Mouse (Mus musculus) heart, embryonic 14.5 days (tissue): ENCODE data around the gene Mcrip2. TPM values are rescaled to one million over a fixed set of nuclear protein-coding genes. Genes with fewer than 3 reads are reported as not detected.

ENCODE experiments used
- ATAC-seq: fragments of 200-750 bp; cut with Nextera tagmentation; 2 replicates; pipeline ENCODE4 v1.8.0; 2017; ENCODE audit warnings: low read depth, moderate TSS enrichment; ENCODE audit not compliant: insufficient number of reproducible peaks, insufficient read depth, low FRiP score
- H3K27ac ChIP-seq, 2 experiments: fragments of 200-500 bp in 1 of 2; fragments of 300-500 bp in 1 of 2; sonication (generic) in 1 of 2; replicated peaks in 1 of 2; 2 replicates each; pipeline ENCODE4 v1.5.1; 2012 to 2014; ENCODE audit warnings: low read depth in 2 of 2, low read length in 2 of 2, control low read depth in 1 of 2, mild to moderate bottlenecking in 1 of 2, mixed read lengths in 1 of 2; ENCODE audit not compliant: control insufficient read depth in 1 of 2, insufficient read depth in 1 of 2
- H3K27me3 ChIP-seq: fragments of 300-500 bp; sonication (generic); 2 replicates; pipeline ENCODE4 v1.6.1; 2014; ENCODE audit warnings: mild to moderate bottlenecking, low read length, control low read depth; ENCODE audit not compliant: control insufficient read depth, insufficient read depth
- H3K36me3 ChIP-seq: fragments of 300-500 bp; sonication (generic); 2 replicates; pipeline ENCODE4 v1.6.1; 2014; ENCODE audit warnings: mild to moderate bottlenecking, control low read depth, low read length, mixed read lengths; ENCODE audit not compliant: control insufficient read depth, insufficient read depth
- H3K4me1 ChIP-seq, 2 experiments: fragments of 200-500 bp in 1 of 2; fragments of 300-500 bp in 1 of 2; sonication (generic) in 1 of 2; 2 replicates each; pipeline ENCODE4 v1.6.1; 2012 to 2014; ENCODE audit warnings: low read length in 2 of 2, control low read depth in 1 of 2, mixed read lengths in 1 of 2; ENCODE audit not compliant: control insufficient read depth in 2 of 2, insufficient read depth in 2 of 2
- H3K4me2 ChIP-seq: fragments of 300-500 bp; sonication (generic); 2 replicates; pipeline ENCODE4 v1.6.1; 2014; ENCODE audit warnings: mild to moderate bottlenecking, low read length
- H3K4me3 ChIP-seq, 2 experiments: fragments of 200-500 bp in 1 of 2; fragments of 300-500 bp in 1 of 2; sonication (generic) in 1 of 2; 2 replicates each; pipeline ENCODE4 v1.5.1; 2012 to 2014; ENCODE audit warnings: low read length in 2 of 2, mild to moderate bottlenecking in 2 of 2, control low read depth in 1 of 2, low read depth in 1 of 2, moderate library complexity in 1 of 2; ENCODE audit not compliant: control insufficient read depth in 1 of 2, insufficient read depth in 1 of 2
- H3K9ac ChIP-seq: fragments of 300-500 bp; sonication (generic); 2 replicates; pipeline ENCODE4 v1.6.1; 2014; ENCODE audit warnings: mild to moderate bottlenecking, low read length
- H3K9me3 ChIP-seq: fragments of 300-500 bp; sonication (generic); 2 replicates; pipeline ENCODE4 v1.6.1; 2016; ENCODE audit warnings: low read length, control low read depth; ENCODE audit not compliant: control insufficient read depth
- WGBS: fragments of 180-500 bp; shearing (Covaris S2); extraction: QIAGEN DNeasy Blood & Tissue Kit; methylation state at CpG from one replicate; pipeline ENCODE4 v1.1.7; 2014; 5-methylcytosine and 5-hydroxymethylcytosine counted together
- polyA plus RNA-seq: library from polyadenylated mRNA; unstranded; fragments of >200 nt; fragmentation: Nextera tagmentation; extraction: Ambion mirVana; gene quantifications from 2 replicates; pipeline ENCODE4 v1.2.1, GENCODE M21; 2014

Gene Mcrip2
- polyA plus RNA-seq, 1 experiment from 2014 or later: 184 TPM

DNA sequence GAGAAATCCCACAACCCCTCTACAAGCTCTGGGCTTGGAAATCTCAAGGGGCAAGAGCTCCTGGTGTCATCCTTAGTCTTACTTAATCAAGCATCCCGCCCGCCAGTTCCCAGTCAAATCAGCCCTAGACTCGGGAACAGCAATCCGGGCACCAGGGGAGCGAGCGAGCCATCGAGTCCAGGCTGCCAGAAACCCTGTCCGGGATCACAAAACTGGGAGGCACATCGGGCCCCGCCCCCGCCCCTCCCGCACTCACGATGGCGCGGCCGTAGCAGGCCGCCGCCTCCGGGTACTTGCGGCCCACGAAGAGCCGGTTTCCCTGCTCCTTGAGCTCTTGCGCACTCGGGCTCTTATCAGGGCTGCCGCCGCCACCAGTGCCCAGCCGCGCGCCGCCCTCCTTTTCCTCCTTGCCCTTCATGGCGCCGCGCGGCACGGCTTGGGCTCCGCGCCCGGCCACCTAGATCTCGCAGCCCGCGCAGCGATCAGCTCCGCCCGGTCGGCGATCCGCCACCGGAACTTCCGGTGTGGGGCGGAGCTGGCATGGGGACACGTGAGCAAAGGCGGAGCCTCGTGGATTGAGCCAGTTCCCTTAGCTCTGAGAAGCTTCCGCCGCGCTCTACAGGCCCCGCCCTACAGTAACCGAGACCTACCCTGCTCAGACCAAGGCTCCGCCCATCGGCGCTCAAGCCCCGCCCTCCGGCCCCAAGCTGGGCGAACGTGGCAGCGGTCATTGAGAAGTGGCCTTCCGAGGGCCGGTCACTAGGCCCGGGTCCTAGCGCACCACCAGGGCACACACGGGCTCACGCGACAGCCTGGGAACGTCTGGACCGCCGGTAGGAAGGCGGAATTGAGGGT is 35.9 kb downstream of the Mcrip2 start:
- Histone ChIP-seq H3K9me3 (no peaks in the 10 kb centered on the region), H3K9ac (peak overlapping the region; percentile 85), H3K27ac (peak overlapping the region; percentile 97 to 99), H3K4me2 (peak overlapping the region; percentile 91), H3K4me3 (peak overlapping the region; percentile 57 to 74), H3K4me1 (peaks cover 36 to 67% of the 10 kb centered on the region in 2 experiments), H3K36me3 (peaks cover 51% of the 10 kb centered on the region), H3K27me3 (no peaks in the 10 kb centered on the region)
- WGBS: under 1% methylated on average over 71 of the region's 77 CpGs
- peak; percentile 92 for ATAC-seq

DNA sequence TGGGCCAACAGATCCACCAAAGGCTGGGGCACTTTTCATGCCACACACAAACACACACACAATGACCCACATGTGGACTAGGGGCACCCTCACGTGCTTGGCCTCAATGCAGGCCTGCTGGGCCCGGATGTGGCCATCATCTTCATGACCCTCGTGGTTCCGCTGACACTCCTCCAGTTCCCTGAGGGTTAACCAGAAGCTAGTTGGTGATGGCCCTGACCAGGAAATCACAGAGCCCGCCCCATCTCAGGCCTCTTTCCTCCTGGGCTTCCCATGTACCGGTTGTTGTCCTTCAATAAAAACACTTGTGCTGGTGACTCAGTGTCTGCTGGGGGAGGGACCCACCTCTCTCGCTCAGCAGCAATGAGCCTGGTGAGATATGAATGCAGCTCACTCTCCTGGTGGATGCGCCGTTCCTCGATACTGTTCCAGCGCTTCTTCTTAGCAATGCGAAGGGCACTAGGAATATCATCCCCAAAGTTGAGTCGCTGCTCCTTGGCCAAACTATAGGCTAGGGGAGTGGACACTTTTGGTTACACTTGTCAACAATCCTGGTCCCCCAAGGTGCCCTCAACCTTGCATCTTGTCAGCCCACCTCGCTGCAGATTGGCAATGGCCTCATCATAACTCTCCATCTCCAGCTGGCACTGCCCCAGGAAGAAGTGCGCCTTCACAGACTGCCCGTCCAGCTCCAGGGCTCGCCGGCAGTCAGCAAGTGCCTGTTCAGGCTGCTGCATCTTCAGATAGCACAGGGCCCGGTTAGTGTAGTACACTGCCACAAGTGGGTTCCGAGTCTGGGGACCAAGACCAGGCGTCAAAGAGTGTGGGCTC is 36.9 kb downstream of the Mcrip2 start:
- no peak for ATAC-seq
- Histone ChIP-seq H3K9ac (peak overlapping the region; percentile 76), H3K27ac (peak overlapping the region in 1 of 2 experiments; percentile 99; a peak in 2 of 4 replicates), H3K4me1 (peaks cover 29 to 57% of the 10 kb centered on the region in 2 experiments), H3K27me3 (no peaks in the 10 kb centered on the region), H3K4me2 (peak overlapping the region; percentile 91), H3K36me3 (peaks cover 56% of the 10 kb centered on the region), H3K9me3 (no peaks in the 10 kb centered on the region), H3K4me3 (peak overlapping the region; percentile 57 to 74)
- WGBS: 45% methylated on average over 21 of the region's 21 CpGs

DNA sequence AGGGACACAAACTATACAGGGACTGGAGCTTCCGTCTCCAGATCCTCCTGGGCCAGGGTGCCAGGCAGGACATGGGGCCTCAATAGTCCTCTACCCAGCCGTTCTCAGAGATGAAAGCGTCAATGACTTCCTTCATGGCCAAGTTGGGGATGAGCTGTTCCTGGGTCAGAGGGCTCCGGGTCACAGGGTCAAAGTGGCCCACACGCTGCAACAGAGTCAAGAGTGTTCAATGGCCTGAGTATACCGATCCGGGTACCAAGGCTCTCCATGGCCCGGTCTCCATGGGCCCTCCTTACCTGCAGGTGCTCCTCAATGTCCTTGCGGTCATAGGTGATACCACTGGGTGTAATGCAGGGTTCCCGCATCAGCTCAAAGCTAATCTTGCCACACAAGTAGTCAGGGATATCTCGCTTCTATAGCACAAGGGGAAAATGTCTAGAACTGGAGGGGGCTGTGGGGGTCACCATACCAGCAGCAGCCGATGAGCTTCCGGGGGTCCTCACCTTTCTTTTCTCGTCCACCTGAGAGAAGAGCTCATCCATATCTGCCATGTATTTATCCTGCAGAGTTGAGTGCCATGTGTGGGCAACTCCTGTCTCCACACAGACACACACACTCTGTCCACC is 37.6 kb downstream of the Mcrip2 start:
- H3K36me3 ChIP-seq: peaks cover 60% of the 10 kb centered on the region
- peaks cover 22 to 50% of the 10 kb centered on the region in 2 experiments for H3K4me1 ChIP-seq
- no peak overlapping the region; the same call in 1 of the 2 replicates for H3K9ac ChIP-seq
- 0 out of 4 replicates have a peak overlapping the region, but pooled peaks of 1 of the 2 experiments have one; percentile 5 for H3K27ac ChIP-seq
- ATAC-seq: no peak
- H3K27me3 ChIP-seq: no peaks in the 10 kb centered on the region
- H3K9me3 ChIP-seq: no peaks in the 10 kb centered on the region
- peak overlapping the region; percentile 91 for H3K4me2 ChIP-seq
- H3K4me3 ChIP-seq: peak overlapping the region in 1 of 2 experiments; percentile 57; a peak in 1 of 4 replicates
- 83% methylated on average over 14 of the region's 14 CpGs for WGBS

DNA sequence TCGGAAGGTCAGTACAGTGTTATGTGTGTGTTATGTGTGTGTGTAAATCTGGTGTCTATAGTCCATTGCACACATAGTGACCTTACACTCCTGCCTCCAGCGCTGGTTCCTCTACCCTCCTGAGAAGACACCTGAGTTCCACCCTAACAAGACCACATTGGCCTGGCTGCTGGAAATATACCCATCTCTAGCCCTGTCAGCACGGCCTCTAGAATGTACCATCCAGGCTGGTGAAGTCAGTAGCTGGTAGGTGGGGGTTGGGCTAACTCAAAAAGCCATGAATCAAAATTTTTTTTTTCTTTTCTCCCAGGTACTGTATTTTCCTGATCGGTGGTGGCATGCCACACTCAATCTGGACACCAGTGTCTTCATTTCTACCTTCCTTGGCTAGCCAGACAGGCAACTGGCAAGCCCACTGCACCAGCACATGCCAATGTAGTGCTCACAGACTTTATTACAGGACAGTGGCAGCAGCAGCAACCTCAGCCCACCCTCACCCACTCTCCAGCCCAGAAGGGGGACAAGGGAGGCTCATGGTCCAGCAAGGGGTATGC is 38.3 kb downstream of the Mcrip2 start:
- ATAC-seq: no peak
- H3K4me2 ChIP-seq: peak overlapping the region; percentile 70; the same call in 1 of the 2 replicates
- H3K9ac ChIP-seq: no peak overlapping the region; the same call in 1 of the 2 replicates
- no peaks in the 10 kb centered on the region for H3K9me3 ChIP-seq
- H3K4me3 ChIP-seq: no peak overlapping the region
- H3K27me3 ChIP-seq: no peaks in the 10 kb centered on the region
- H3K4me1 ChIP-seq: peaks cover 22 to 43% of the 10 kb centered on the region in 2 experiments
- 78% methylated on average over 4 of the region's 4 CpGs for WGBS
- H3K36me3 ChIP-seq: peaks cover 56% of the 10 kb centered on the region
- no peak overlapping the region for H3K27ac ChIP-seq

DNA sequence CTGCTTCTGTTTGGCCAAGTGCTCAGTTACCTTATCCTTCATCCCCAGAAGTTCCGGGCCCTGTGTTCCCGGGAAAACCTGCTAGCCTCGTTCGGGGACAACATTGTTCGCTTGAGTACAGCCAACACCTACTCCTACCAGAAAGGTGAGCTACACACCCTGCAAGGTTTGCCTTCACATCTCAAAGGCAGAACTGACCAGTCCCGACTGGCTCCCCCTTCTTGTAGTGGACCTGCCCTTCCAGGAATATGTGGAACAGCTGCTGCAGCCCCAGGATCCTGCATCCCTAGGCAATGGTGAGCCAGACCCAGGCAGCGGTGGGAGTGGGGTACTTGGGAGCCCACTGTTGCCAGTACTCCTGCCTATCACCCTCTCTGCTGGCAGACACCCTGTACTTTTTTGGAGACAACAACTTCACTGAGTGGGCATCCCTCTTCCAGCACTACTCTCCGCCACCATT is 39.0 kb downstream of the Mcrip2 start:
- no peak for ATAC-seq
- Histone ChIP-seq H3K4me3 (peak overlapping the region; percentile 54 to 72), H3K27ac (peak overlapping the region; percentile 75 to 85; a peak in 3 of 4 replicates), H3K4me1 (peaks cover 18 to 38% of the 10 kb centered on the region in 2 experiments), H3K36me3 (peaks cover 49% of the 10 kb centered on the region), H3K4me2 (peak overlapping the region; percentile 70), H3K9me3 (no peaks in the 10 kb centered on the region), H3K9ac (peak overlapping the region; percentile 77), H3K27me3 (no peaks in the 10 kb centered on the region)
- 35% methylated on average over 8 of the region's 8 CpGs for WGBS

DNA sequence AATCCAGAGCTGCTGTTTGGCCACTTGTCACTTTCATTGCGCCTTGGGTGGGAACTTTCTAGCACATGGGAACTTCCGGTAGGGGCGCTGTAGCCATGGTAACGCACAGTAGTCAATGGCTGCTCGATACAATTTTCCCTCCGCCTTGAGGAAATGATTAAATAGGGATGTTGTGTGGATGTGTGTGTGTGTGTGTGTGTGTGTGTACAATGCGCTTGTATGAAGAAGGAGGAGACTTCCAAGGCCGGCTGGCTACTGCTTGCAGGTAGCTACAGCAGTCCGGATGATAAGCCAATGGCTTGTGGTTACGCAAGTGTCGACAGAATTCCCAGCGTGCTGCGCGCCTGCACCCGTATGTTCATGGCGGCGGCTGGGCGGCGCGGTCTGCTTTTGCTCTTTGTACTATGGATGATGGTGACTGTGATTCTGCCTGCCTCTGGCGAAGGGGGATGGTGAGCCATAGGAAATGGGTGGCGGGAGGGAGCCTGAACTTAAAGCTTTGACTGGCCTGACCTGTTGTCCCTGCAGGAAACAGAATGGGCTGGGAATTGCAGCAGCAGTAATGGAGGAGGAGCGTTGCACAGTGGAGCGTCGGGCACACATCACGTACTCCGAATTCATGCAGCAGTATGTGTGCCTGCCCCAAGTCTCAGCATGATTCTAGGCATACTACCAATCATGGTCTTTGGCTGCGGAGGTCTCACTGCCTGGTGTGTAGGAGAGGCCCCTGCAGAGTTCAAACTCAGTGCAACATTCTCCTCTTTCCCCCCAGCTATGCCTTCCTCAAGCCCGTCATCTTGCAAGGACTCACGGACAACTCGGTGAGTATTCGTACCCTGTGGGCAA is 39.6 kb downstream of the Mcrip2 start, which contains the start of gene Jmjd8:
Jmjd8 (plus strand) TSS at position 156 of the 846 bp plus-strand sequence.
- H3K4me1 ChIP-seq: peaks cover 24 to 38% of the 10 kb centered on the region in 2 experiments
- no peaks in the 10 kb centered on the region for H3K27me3 ChIP-seq
- peak within 1 kb of the TSS; percentile 75 to 85 for H3K27ac ChIP-seq
- H3K36me3 ChIP-seq: peaks cover 48% of the 10 kb centered on the region
- peak within 1 kb of the TSS; percentile 70 for H3K4me2 ChIP-seq
- no peaks in the 10 kb centered on the region for H3K9me3 ChIP-seq
- ATAC-seq: no peak
- H3K9ac ChIP-seq: peak within 1 kb of the TSS; percentile 77
- peak within 1 kb of the TSS; percentile 54 to 72 for H3K4me3 ChIP-seq
- WGBS: 1% methylated on average over 32 of the region's 32 CpGs
